In the genomic region with DNA sequence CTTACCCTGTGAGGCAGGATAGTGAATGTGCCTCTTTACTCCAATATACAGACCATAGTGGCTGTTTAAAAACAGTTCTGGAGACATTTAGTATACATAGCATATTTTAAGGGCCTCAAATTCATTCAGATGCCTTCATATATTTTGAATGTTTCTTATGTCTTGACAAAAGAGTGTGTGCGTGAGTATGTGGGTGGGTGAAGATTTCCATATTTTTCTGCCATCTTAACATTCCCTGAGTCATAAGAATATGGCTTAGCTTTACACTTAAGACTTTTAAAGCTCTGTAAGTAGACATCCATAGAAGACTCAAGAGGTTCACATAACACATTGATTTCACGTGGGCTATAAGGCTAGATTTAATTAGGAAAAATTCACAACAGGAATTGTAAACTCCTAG, we compare ENCODE assay signal across 16 mouse cellular contexts.
"Had no signal": no experiment of that assay in that cellular context is flagged by ENCODE, and none has a peak within 500 bp of the region (broad histone marks: within the 10 kb centered on the region; RNA-seq: fewer than 3 reads in every experiment).

No protein-coding gene starts in this region.

- H3K9ac ChIP-seq: neural tube, embryonic 12.5 days; neural tube, embryonic 13.5 days; neural tube, embryonic 15.5 days; stomach, embryonic 15.5 days had no signal

- H3K4me1 ChIP-seq: neural tube, embryonic 12.5 days; neural tube, embryonic 13.5 days; neural tube, embryonic 15.5 days; stomach, embryonic 15.5 days had no signal

- H3K4me2 ChIP-seq: neural tube, embryonic 12.5 days; neural tube, embryonic 13.5 days; neural tube, embryonic 15.5 days; stomach, embryonic 15.5 days had no signal

- H3K27me3 ChIP-seq: neural tube, embryonic 12.5 days; neural tube, embryonic 13.5 days; neural tube, embryonic 15.5 days; stomach, embryonic 15.5 days had no signal

- DNase-seq: retina, postnatal 1 day; right cerebral cortex, postnatal 14 days; right cerebral cortex, postnatal 25 days; right cerebral cortex, postnatal 4 days; spleen, adult 18-20 months; thymus, adult 18-20 months; thymus, adult 2 months; thymus, postnatal 14 days; thymus, postnatal 25 days; thymus, postnatal 36 days; thymus, postnatal 4 days had no signal

- H3K9me3 ChIP-seq: neural tube, embryonic 12.5 days; neural tube, embryonic 13.5 days; neural tube, embryonic 15.5 days; stomach, embryonic 15.5 days had no signal

- H3K36me3 ChIP-seq: neural tube, embryonic 12.5 days; neural tube, embryonic 13.5 days; neural tube, embryonic 15.5 days; stomach, embryonic 15.5 days had no signal

- H3K27ac ChIP-seq: neural tube, embryonic 12.5 days; neural tube, embryonic 13.5 days; neural tube, embryonic 15.5 days; stomach, embryonic 15.5 days; stomach, postnatal 0 days had no signal

- H3K4me3 ChIP-seq: neural tube, embryonic 12.5 days; neural tube, embryonic 13.5 days; neural tube, embryonic 15.5 days; stomach, embryonic 15.5 days had no signal
